Mouse (Mus musculus): ENCODE measurements around the gene Rbm28. TPM values are rescaled to one million over a fixed set of nuclear protein-coding genes. Genes with fewer than 3 reads are reported as not detected.
"Not testable (repeated sequence)": the region's sequence is repeated elsewhere in the genome, so short reads cannot be mapped to it uniquely, and the experiment has no call there.

The Rbm28 gene
- polyA plus RNA-seq, 1 experiment from 2014 or later, result 47.6 TPM

DNA sequence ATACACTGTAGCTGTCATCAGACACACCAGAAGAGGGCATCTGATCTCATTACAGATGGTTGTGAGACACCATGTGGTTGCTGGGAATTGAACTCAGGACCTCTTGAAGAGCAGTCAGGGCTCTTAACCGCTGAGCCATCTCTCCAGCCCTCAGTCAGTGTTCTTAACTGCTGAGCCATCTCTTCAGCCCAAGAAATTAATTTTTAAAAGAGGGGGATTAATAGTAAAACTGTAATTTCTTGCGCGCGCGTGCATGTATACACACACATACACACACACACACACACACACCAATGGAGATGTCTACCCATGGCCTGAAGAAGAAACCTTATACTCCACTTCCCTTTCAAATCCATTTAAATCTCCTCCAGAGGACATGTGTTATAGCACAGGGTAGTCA is 3.5 kb downstream of the Rbm28 start:
- H3K36me3 ChIP-seq (ENCODE audit: control insufficient read depth, insufficient read depth, low read length), result peaks cover 39% of the 10 kb centered on the region
- H3K9ac ChIP-seq (replicated peaks; ENCODE audit: low read length); ATAC-seq (ENCODE audit: low FRiP score, low TSS enrichment); H3K9me3 ChIP-seq (ENCODE audit: control insufficient read depth, low read length); H3K4me3 ChIP-seq (replicated peaks; ENCODE audit: low read depth, low read length); H3K27ac ChIP-seq (replicated peaks; ENCODE audit: low read depth, low read length); H3K4me1 ChIP-seq (ENCODE audit: control insufficient read depth, insufficient read depth, low read length); DNase-seq; H3K27me3 ChIP-seq (ENCODE audit: control insufficient read depth, insufficient read depth, low read length); H3K4me2 ChIP-seq (ENCODE audit: low read length): not testable (repeated sequence)
- WGBS, result 98% methylated on average over 5 of the region's 5 CpGs

DNA sequence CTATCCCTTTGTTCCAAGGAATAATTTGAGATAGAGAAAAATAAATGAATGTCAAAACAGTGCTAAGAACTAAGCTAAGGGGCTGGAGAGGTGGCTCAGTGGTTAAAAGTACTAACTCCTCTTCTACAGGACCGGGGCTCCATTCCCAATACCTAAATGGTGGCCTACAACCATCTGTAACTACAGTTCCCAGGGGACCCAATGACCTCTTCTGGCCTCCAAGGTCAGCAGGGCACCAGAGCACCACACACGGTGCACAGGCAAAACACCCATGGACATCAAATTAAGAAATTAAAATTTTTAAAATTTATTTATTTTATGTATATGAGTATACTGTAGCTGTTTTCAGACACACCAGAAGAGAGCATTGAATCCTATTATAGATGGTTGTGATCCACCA is 4.0 kb downstream of the Rbm28 start:
- ATAC-seq (ENCODE audit: low FRiP score, low TSS enrichment) (no peak), DNase-seq (no peak)
- Histone ChIP-seq H3K4me1 (ENCODE audit: control insufficient read depth, insufficient read depth, low read length) (peaks cover 8% of the 10 kb centered on the region), H3K9ac (replicated peaks; ENCODE audit: low read length) (no peak overlapping the region), H3K4me3 (replicated peaks; ENCODE audit: low read depth, low read length) (no peak overlapping the region), H3K36me3 (ENCODE audit: control insufficient read depth, insufficient read depth, low read length) (peaks cover 44% of the 10 kb centered on the region), H3K4me2 (ENCODE audit: low read length) (no peak overlapping the region), H3K27me3 (ENCODE audit: control insufficient read depth, insufficient read depth, low read length) (no peaks in the 10 kb centered on the region), H3K27ac (replicated peaks; ENCODE audit: low read depth, low read length) (no peak overlapping the region), H3K9me3 (ENCODE audit: control insufficient read depth, low read length) (no peaks in the 10 kb centered on the region)
- WGBS, result 95% methylated on average over 2 of the region's 2 CpGs

DNA sequence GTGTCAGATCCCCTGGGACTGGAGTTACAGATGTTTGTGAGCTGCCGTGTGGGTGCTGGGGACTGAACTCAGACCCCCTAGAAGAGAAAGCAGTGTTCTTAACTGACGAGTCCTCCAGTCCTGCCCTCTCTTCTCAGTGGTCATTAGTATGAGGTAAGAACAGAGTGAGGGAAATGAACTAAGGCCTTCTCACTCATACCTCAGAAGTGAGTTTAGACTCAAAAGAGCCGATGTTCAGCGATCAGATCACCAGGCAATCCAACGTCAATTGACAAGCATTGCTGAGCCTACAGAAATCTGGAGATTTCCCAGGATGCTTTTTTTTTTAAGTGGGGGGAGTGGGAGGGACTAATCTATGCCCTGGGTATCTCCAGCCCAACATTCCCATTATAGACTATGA is 8.5 kb downstream of the Rbm28 start:
- H3K4me2 ChIP-seq (ENCODE audit: low read length), result no peak overlapping the region
- WGBS, result 96% methylated on average over 5 of the region's 5 CpGs
- no peak for DNase-seq
- ATAC-seq (ENCODE audit: low FRiP score, low TSS enrichment), result no peak
- H3K9me3 ChIP-seq (ENCODE audit: control insufficient read depth, low read length), result no peaks in the 10 kb centered on the region
- no peak overlapping the region for H3K27ac ChIP-seq (replicated peaks; ENCODE audit: low read depth, low read length)
- H3K4me3 ChIP-seq (replicated peaks; ENCODE audit: low read depth, low read length), result no peak overlapping the region
- no peaks in the 10 kb centered on the region for H3K4me1 ChIP-seq (ENCODE audit: control insufficient read depth, insufficient read depth, low read length)
- H3K9ac ChIP-seq (replicated peaks; ENCODE audit: low read length), result no peak overlapping the region
- peaks cover 82% of the 10 kb centered on the region for H3K36me3 ChIP-seq (ENCODE audit: control insufficient read depth, insufficient read depth, low read length)
- no peaks in the 10 kb centered on the region for H3K27me3 ChIP-seq (ENCODE audit: control insufficient read depth, insufficient read depth, low read length)

DNA sequence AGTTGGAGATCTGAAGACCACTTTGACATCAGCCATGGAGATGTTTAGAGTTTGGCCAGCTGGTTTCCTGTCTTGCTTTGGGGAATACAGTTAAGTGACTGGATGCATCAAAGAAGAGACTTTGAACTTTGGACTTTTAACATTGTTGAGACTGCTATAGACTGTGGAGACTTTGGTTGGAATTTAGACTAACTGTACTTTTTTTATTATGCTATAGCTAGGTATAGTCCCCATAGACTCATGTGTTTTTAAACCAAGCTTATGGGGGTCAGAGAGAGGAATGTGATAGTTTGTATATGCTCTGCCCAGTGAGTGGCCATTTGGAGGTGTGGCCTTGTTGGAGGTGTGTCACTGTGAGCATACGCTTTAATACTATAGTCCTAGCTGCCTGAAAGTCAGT is 14.8 kb downstream of the Rbm28 start:
- ATAC-seq (ENCODE audit: low FRiP score, low TSS enrichment) (no peak), DNase-seq (no peak)
- Histone ChIP-seq H3K4me2 (ENCODE audit: low read length) (no peak overlapping the region), H3K27ac (replicated peaks; ENCODE audit: low read depth, low read length) (no peak overlapping the region), H3K36me3 (ENCODE audit: control insufficient read depth, insufficient read depth, low read length) (peaks cover 51% of the 10 kb centered on the region), H3K4me1 (ENCODE audit: control insufficient read depth, insufficient read depth, low read length) (no peaks in the 10 kb centered on the region), H3K4me3 (replicated peaks; ENCODE audit: low read depth, low read length) (no peak overlapping the region), H3K27me3 (ENCODE audit: control insufficient read depth, insufficient read depth, low read length) (no peaks in the 10 kb centered on the region), H3K9ac (replicated peaks; ENCODE audit: low read length) (no peak overlapping the region), H3K9me3 (ENCODE audit: control insufficient read depth, low read length) (no peaks in the 10 kb centered on the region)
- WGBS, result 93% methylated on average over 1 of the region's 1 CpGs

DNA sequence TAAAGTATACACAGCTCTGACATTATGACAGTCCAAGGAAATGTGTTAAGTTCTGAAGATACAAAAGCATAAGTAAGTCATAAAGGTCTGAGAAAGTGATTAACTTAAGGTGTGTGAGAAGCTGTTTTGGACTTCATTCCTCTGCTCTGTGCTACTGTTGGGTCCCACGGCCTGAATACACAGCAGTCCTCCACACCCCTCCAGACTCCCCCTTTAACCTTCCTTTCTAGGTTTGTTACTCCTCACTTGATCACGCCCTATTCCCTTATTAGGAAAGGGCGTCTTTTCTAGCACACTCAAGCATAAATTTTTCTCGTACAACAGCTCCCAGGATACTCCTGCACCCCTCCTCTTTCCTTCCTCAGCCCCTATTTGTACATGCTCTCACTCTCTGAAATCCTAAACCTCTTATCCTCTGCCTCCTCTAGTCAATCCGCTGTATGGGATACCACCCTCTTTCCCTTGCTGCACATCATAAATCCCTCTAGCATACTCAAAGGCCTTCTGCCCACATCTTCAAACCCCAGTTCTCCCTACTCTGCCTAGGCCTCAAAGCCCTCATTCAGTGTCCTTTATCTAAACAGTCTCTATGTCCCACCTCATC is 17.3 kb downstream of the Rbm28 start:
- ATAC-seq (ENCODE audit: low FRiP score, low TSS enrichment), result no peak
- DNase-seq, result no peak
- no peak overlapping the region for H3K9ac ChIP-seq (replicated peaks; ENCODE audit: low read length)
- H3K36me3 ChIP-seq (ENCODE audit: control insufficient read depth, insufficient read depth, low read length), result peaks cover 30% of the 10 kb centered on the region
- no peak overlapping the region for H3K4me2 ChIP-seq (ENCODE audit: low read length)
- no peaks in the 10 kb centered on the region for H3K9me3 ChIP-seq (ENCODE audit: control insufficient read depth, low read length)
- WGBS, result 83% methylated on average over 5 of the region's 5 CpGs
- no peaks in the 10 kb centered on the region for H3K27me3 ChIP-seq (ENCODE audit: control insufficient read depth, insufficient read depth, low read length)
- H3K4me1 ChIP-seq (ENCODE audit: control insufficient read depth, insufficient read depth, low read length), result no peaks in the 10 kb centered on the region
- no peak overlapping the region for H3K4me3 ChIP-seq (replicated peaks; ENCODE audit: low read depth, low read length)
- H3K27ac ChIP-seq (replicated peaks; ENCODE audit: low read depth, low read length), result no peak overlapping the region

DNA sequence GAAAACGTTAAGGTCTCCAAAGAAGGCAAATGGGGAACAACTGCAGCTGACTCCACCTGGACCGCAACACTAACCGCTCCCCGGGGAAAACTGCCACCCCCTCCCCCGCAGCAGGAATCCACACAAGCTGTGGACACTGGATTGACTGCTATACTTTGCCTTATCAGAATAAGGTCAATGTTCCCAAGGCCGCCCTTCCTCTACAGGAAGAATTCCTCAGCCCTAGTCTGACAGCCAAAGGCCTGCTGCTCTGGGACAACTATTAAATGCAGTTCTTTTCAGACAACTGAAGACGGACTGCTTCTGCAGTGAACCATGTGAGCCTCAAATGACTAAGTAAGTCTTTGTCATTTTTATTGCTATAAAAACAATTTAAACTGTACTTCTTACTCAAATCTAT is 18.2 kb downstream of the Rbm28 start:
- Histone ChIP-seq H3K36me3 (ENCODE audit: control insufficient read depth, insufficient read depth, low read length) (peaks cover 27% of the 10 kb centered on the region), H3K4me1 (ENCODE audit: control insufficient read depth, insufficient read depth, low read length) (no peaks in the 10 kb centered on the region), H3K27me3 (ENCODE audit: control insufficient read depth, insufficient read depth, low read length) (no peaks in the 10 kb centered on the region), H3K4me2 (ENCODE audit: low read length) (no peak overlapping the region), H3K9ac (replicated peaks; ENCODE audit: low read length) (no peak overlapping the region), H3K9me3 (ENCODE audit: control insufficient read depth, low read length) (no peaks in the 10 kb centered on the region), H3K27ac (replicated peaks; ENCODE audit: low read depth, low read length) (no peak overlapping the region), H3K4me3 (replicated peaks; ENCODE audit: low read depth, low read length) (no peak overlapping the region)
- ATAC-seq (ENCODE audit: low FRiP score, low TSS enrichment) (no peak), DNase-seq (no peak)
- 81% methylated on average over 7 of the region's 7 CpGs for WGBS

DNA sequence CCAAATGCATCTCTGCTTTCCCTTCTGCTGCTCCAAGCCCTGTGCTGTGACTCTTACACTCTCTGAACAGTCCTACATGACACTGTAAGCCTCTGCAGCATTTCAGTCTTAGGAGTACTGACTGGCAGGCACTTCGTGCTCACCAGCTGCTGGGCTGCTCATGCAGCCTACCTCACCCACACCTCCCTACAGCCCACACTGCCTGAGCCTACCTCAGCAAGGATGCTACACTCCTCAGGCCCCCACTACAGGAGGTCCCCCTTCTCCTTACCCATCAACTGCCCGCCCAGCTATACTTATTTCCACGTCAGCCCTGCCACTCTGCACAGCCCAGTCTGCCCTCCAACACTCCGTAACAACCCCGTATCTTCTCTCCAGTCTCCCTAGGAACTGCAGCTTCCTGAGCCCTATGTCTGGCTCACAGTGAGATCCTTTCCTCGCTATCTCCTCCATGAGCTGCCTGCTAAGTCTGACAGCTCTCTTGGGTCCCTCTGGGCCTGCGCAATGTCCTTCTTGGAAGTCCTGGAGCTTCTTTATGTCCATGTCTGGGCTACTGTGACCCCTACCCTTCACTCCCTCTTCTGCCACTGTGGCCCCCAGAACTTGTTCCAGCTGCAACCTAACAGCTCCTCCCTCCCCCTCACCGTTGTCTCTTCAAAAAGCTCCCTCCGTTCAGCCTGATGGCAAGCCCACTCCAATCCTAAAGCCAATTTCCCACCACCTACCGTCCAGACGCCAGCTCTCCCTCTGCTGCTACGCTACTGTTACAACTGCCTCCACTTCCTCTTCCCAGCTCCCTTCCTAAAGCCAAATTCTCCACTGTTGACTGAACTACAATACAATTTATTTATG is 19.1 kb downstream of the Rbm28 start:
- DNase-seq, result no peak
- Histone ChIP-seq H3K9ac (replicated peaks; ENCODE audit: low read length) (no peak overlapping the region), H3K9me3 (ENCODE audit: control insufficient read depth, low read length) (no peaks in the 10 kb centered on the region), H3K36me3 (ENCODE audit: control insufficient read depth, insufficient read depth, low read length) (peaks cover 21% of the 10 kb centered on the region; the same call in 1 of the 2 replicates), H3K4me3 (replicated peaks; ENCODE audit: low read depth, low read length) (no peak overlapping the region), H3K4me2 (ENCODE audit: low read length) (no peak overlapping the region), H3K27me3 (ENCODE audit: control insufficient read depth, insufficient read depth, low read length) (no peaks in the 10 kb centered on the region), H3K4me1 (ENCODE audit: control insufficient read depth, insufficient read depth, low read length) (no peaks in the 10 kb centered on the region), H3K27ac (replicated peaks; ENCODE audit: low read depth, low read length) (no peak overlapping the region)
- ATAC-seq (ENCODE audit: low FRiP score, low TSS enrichment), result no peak
- WGBS, result 83% methylated on average over 12 of the region's 12 CpGs

DNA sequence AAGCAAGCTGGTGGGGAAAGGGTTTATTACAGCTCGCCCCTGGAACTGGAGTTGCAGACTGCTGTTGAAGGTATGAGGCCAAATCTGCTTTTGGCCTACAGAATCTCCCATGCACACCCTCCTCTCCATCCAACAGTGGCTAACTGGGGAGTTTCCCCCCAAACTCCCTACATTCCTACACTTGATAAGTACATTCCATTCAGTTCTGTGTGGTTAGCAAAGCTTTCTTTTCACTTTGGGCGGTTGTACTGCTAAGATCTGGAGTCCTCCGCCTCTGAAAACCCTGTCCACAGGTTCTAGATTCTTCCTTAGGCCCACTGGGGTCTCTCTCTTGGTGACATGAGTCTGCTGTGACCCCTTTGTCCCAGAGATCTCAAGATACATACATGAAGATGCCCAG is 19.8 kb downstream of the Rbm28 start:
- Histone ChIP-seq H3K4me3 (replicated peaks; ENCODE audit: low read depth, low read length) (no peak overlapping the region), H3K27ac (replicated peaks; ENCODE audit: low read depth, low read length) (no peak overlapping the region), H3K4me1 (ENCODE audit: control insufficient read depth, insufficient read depth, low read length) (no peaks in the 10 kb centered on the region), H3K9me3 (ENCODE audit: control insufficient read depth, low read length) (no peaks in the 10 kb centered on the region), H3K4me2 (ENCODE audit: low read length) (no peak overlapping the region), H3K27me3 (ENCODE audit: control insufficient read depth, insufficient read depth, low read length) (no peaks in the 10 kb centered on the region), H3K36me3 (ENCODE audit: control insufficient read depth, insufficient read depth, low read length) (peaks cover 20% of the 10 kb centered on the region; the same call in 1 of the 2 replicates), H3K9ac (replicated peaks; ENCODE audit: low read length) (no peak overlapping the region)
- 94% methylated on average over 3 of the region's 3 CpGs for WGBS
- DNase-seq (no peak), ATAC-seq (ENCODE audit: low FRiP score, low TSS enrichment) (no peak)

DNA sequence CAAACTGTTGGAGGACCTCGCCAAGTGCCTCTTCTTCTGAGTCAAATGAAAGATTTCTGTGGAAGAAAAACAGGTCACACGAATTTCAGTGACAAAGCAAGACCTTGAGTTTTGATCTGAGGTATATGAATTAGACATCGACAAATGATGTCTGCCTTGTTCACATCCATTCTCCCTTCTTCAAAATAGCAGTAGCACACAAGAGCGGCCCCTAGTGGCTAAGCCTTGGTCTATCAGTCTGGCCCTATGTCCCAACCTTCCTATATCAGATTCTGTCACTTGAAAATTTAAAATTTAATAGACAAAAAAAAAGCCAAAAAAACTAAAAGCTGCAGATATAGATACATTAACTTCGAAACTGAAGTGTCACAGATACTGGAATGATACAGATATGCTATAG is 21.2 kb downstream of the Rbm28 start:
- ATAC-seq (ENCODE audit: low FRiP score, low TSS enrichment) (no peak; the same call in 1 of the 2 replicates), DNase-seq (peak; percentile 88)
- no peak overlapping the region for H3K9ac ChIP-seq (replicated peaks; ENCODE audit: low read length)
- no peaks in the 10 kb centered on the region for H3K9me3 ChIP-seq (ENCODE audit: control insufficient read depth, low read length)
- no peaks in the 10 kb centered on the region for H3K27me3 ChIP-seq (ENCODE audit: control insufficient read depth, insufficient read depth, low read length)
- H3K4me2 ChIP-seq (ENCODE audit: low read length), result no peak overlapping the region
- no peak overlapping the region for H3K27ac ChIP-seq (replicated peaks; ENCODE audit: low read depth, low read length)
- H3K4me3 ChIP-seq (replicated peaks; ENCODE audit: low read depth, low read length), result no peak overlapping the region
- peaks cover 16% of the 10 kb centered on the region for H3K36me3 ChIP-seq (ENCODE audit: control insufficient read depth, insufficient read depth, low read length)
- 39% methylated on average over 5 of the region's 5 CpGs for WGBS
- no peaks in the 10 kb centered on the region for H3K4me1 ChIP-seq (ENCODE audit: control insufficient read depth, insufficient read depth, low read length)
